Mouse (Mus musculus): ENCODE measurements around the gene Akap7. TPM values are rescaled to one million over a fixed set of nuclear protein-coding genes. Genes with fewer than 3 reads are reported as not detected.

The Akap7 gene
- total RNA-seq (2023), result 6.7 TPM

DNA sequence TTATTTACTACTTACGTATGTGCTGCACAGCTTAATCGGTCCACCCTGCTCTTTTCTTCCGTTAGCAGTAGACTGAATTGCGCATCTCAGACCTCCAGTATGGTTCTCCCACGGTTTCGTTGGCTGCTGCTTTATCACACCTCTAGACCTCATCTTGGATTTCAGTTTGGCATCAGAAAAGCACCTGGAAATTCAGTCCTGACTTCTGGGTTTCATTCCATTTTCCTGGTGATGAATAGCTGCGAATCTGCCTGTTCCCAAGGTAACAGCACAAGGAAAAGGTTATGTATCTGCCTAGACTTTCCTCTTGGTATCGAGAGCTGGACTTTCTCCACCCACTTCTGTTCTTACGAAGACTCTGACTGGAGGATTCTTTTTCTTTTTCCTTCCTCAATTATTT lies at the start of gene Akap7:
Gene Akap7, minus strand, starts transcription at position 101 of the 400 bp plus-strand sequence.

Other genes with a start within 250 kb of the Akap7 start
- gene Epb41l2, start 51.9 kb upstream of the Akap7 start, total RNA-seq (2023), result 108 TPM
- not detected for gene Smlr1, start 228.4 kb upstream of the Akap7 start, total RNA-seq (2023)